Mouse (Mus musculus) liver (tissue): Measurements from ENCODE around the gene Ankmy1.

Experiments
- DNase-seq: peaks from one replicate; pipeline ENCODE4 v3.0.0-alpha.2; 2020; ENCODE audit warnings: mixed read lengths

Gene Ankmy1

GRCm38 (mm10) chr1:92869985-92870384, 32.7 kb downstream of the Ankmy1 start:
- DNase-seq, result no peak

GRCm38 (mm10) chr1:92866170-92866569, 36.5 kb downstream of the Ankmy1 start:
- DNase-seq, result no peak

GRCm38 (mm10) chr1:92863268-92863667, 39.4 kb downstream of the Ankmy1 start:
- DNase-seq, result no peak

- no peak for DNase-seq
Observed at GRCm38 (mm10) chr1:92861503-92861902, 41.2 kb downstream of the Ankmy1 start.

GRCm38 (mm10) chr1:92852450-92852849, 50.3 kb downstream of the Ankmy1 start:
- DNase-seq, result no peak

GRCm38 (mm10) chr1:92849938-92850574, 52.6 kb downstream of the Ankmy1 start:
- DNase-seq, result no peak

GRCm38 (mm10) chr1:92849491-92849890, 53.2 kb downstream of the Ankmy1 start:
- no peak for DNase-seq

GRCm38 (mm10) chr1:92847873-92848839, 54.5 kb downstream of the Ankmy1 start:
- DNase-seq, result peak; percentile 30

GRCm38 (mm10) chr1:92845889-92846288, 56.8 kb downstream of the Ankmy1 start:
- DNase-seq, result no peak

- DNase-seq, result no peak
Observed at GRCm38 (mm10) chr1:92841427-92841826, 61.3 kb downstream of the Ankmy1 start.

- no peak for DNase-seq
Observed at GRCm38 (mm10) chr1:92840231-92840890, 62.3 kb downstream of the Ankmy1 start.

- DNase-seq, result no peak
Observed at GRCm38 (mm10) chr1:92839211-92839610, 63.5 kb downstream of the Ankmy1 start.

GRCm38 (mm10) chr1:92837931-92838833, 64.5 kb downstream of the Ankmy1 start:
- DNase-seq, result no peak

GRCm38 (mm10) chr1:92833987-92834706, 68.6 kb downstream of the Ankmy1 start:
- DNase-seq, result peak; percentile 66

GRCm38 (mm10) chr1:92832011-92833010, 70.4 kb downstream of the Ankmy1 start:
- peak; percentile 56 for DNase-seq

GRCm38 (mm10) chr1:92831188-92832001, 71.3 kb downstream of the Ankmy1 start, which contains the start of gene Gpc1:
Gpc1 (plus strand) TSS chr1:92831645.
- DNase-seq, result peak; percentile 68

- DNase-seq, result no peak
Observed at GRCm38 (mm10) chr1:92830626-92831187, 72.0 kb downstream of the Ankmy1 start.

- DNase-seq, result no peak
Observed at GRCm38 (mm10) chr1:92815756-92816294, 86.9 kb downstream of the Ankmy1 start.

- DNase-seq, result no peak
Observed at GRCm38 (mm10) chr1:92815100-92815499, 87.6 kb downstream of the Ankmy1 start.
